Comparison of ENCODE assay signal across 12 mouse cellular contexts in genomic region chr5:90029751-90030150, GRCm38 (mm10).
A peak's percentile ranks its signal among the peaks of the same experiment; 100 is the strongest.
DNase-seq lines count a peak whose midpoint lies in the region; ATAC-seq lines count a peak whose summit lies in the region.
"Had no signal": no experiment of that assay in that cellular context is flagged by ENCODE, and none has a peak within 500 bp of the region (broad histone marks: within the 10 kb centered on the region; RNA-seq: fewer than 3 reads in every experiment).

No protein-coding gene starts in this region.

- DNase-seq in lung, postnatal 4 days, result no peak
- DNase-seq in embryo, embryonic 10.5 days (ENCODE audit: low spot score), result peak; percentile 35
- DNase-seq in heart, postnatal 14 days, result peak; percentile 21 to 22
- peak; percentile 56 for DNase-seq in lung, postnatal 25 days (ENCODE audit: low spot score)
- no peak for DNase-seq in layer of hippocampus, adult 18-20 months (ENCODE audit: low spot score in 2 of 2)
- DNase-seq in cerebellum, postnatal 25 days, result no peak

- no peaks in the 10 kb centered on the region for H3K4me1 ChIP-seq in lung, embryonic 16.5 days (replicated peaks; ENCODE audit: control insufficient read depth, insufficient read depth, low read length)
- no peaks in the 10 kb centered on the region for H3K4me1 ChIP-seq in forebrain, embryonic 13.5 days
- H3K4me1 ChIP-seq: forebrain, embryonic 10.5 days; liver, embryonic 12.5 days had no signal

- H3K36me3 ChIP-seq in lung, embryonic 16.5 days (ENCODE audit: control insufficient read depth, insufficient read depth, low read length), result no peaks in the 10 kb centered on the region
- H3K36me3 ChIP-seq in forebrain, embryonic 13.5 days (ENCODE audit: poor library complexity, severe bottlenecking), result no peaks in the 10 kb centered on the region
- H3K36me3 ChIP-seq: forebrain, embryonic 10.5 days; liver, embryonic 12.5 days; neural tube, embryonic 13.5 days had no signal

- intact Hi-C loops in heart, postnatal 14 days (cut with DNase I), result no loop called here

- no peak overlapping the region for H3K4me2 ChIP-seq in lung, embryonic 16.5 days (ENCODE audit: low read depth, low read length)
- H3K4me2 ChIP-seq in forebrain, embryonic 13.5 days, result no peak overlapping the region
- H3K4me2 ChIP-seq: liver, embryonic 12.5 days; midbrain, embryonic 11.5 days; neural tube, embryonic 13.5 days had no signal

- no peaks in the 10 kb centered on the region for H3K9me3 ChIP-seq in lung, embryonic 16.5 days (ENCODE audit: control insufficient read depth, low read length)
- no peaks in the 10 kb centered on the region for H3K9me3 ChIP-seq in forebrain, embryonic 13.5 days (replicated peaks)
- H3K9me3 ChIP-seq: forebrain, embryonic 10.5 days; liver, embryonic 12.5 days; neural tube, embryonic 13.5 days had no signal

- WGBS in lung, embryonic 16.5 days, result 19% methylated on average over 6 of the region's 6 CpGs
- 76% methylated on average over 6 of the region's 6 CpGs for WGBS in forebrain, embryonic 13.5 days

- no peak overlapping the region for H3K27ac ChIP-seq in lung, embryonic 16.5 days (ENCODE audit: low read length)
- H3K27ac ChIP-seq in forebrain, embryonic 13.5 days, result no peak overlapping the region
- H3K27ac ChIP-seq: forebrain, embryonic 10.5 days; liver, embryonic 12.5 days; neural tube, embryonic 13.5 days had no signal

- no peak overlapping the region for H3K4me3 ChIP-seq in lung, embryonic 16.5 days (ENCODE audit: low read length)
- no peak overlapping the region for H3K4me3 ChIP-seq in forebrain, embryonic 13.5 days
- H3K4me3 ChIP-seq: forebrain, embryonic 10.5 days; liver, embryonic 12.5 days; neural tube, embryonic 13.5 days had no signal

- no peaks in the 10 kb centered on the region for H3K27me3 ChIP-seq in lung, embryonic 16.5 days (ENCODE audit: control insufficient read depth, insufficient read depth, low read depth, low read length)
- no peaks in the 10 kb centered on the region for H3K27me3 ChIP-seq in forebrain, embryonic 13.5 days
- H3K27me3 ChIP-seq: liver, embryonic 12.5 days; neural tube, embryonic 13.5 days had no signal

- ATAC-seq in lung, embryonic 16.5 days (ENCODE audit: low read depth), result peak; percentile 36
- no peak for ATAC-seq in forebrain, embryonic 13.5 days
- ATAC-seq: liver, embryonic 12.5 days had no signal

- H3K9ac ChIP-seq in lung, embryonic 16.5 days (ENCODE audit: low read length), result no peak overlapping the region
- no peak overlapping the region for H3K9ac ChIP-seq in forebrain, embryonic 13.5 days
- H3K9ac ChIP-seq: liver, embryonic 12.5 days; neural tube, embryonic 13.5 days had no signal

Comparison
In these comparisons a context has a peak if more than half of its experiments do, and no peak if none do; other contexts are left out.
1. DNase-seq: peak in embryo, embryonic 10.5 days (single experiment), heart, postnatal 14 days (2 of 2) and lung, postnatal 25 days (single experiment); none in lung, postnatal 4 days (0 of 2), layer of hippocampus, adult 18-20 months (0 of 2) and cerebellum, postnatal 25 days (0 of 2).